Mouse (Mus musculus): ENCODE results near the gene Nrxn3.
A peak's percentile ranks its signal among the peaks of the same experiment; 100 is the strongest.

Gene Nrxn3

GRCm38 (mm10) chr12:89513759-89514158 lies 791.1 kb downstream of the Nrxn3 start:
- peak in 1 of 2 experiments; percentile 1 for DNase-seq (ENCODE audit: low spot score in 2 of 2)

GRCm38 (mm10) chr12:89516046-89516445 lies 793.4 kb downstream of the Nrxn3 start:
- no peak for DNase-seq (ENCODE audit: low spot score in 2 of 2)

GRCm38 (mm10) chr12:89530679-89531350 lies 808.1 kb downstream of the Nrxn3 start:
- no peak for DNase-seq (ENCODE audit: low spot score in 2 of 2)

GRCm38 (mm10) chr12:89551291-89551690 lies 828.6 kb downstream of the Nrxn3 start:
- DNase-seq (ENCODE audit: low spot score in 2 of 2), result no peak

GRCm38 (mm10) chr12:89553223-89553880 lies 830.7 kb downstream of the Nrxn3 start:
- DNase-seq (ENCODE audit: low spot score in 2 of 2), result no peak

- no peak for DNase-seq (ENCODE audit: low spot score in 2 of 2)
These were observed 831.5 kb downstream of the Nrxn3 start for GRCm38 (mm10) chr12:89554171-89554570.

GRCm38 (mm10) chr12:89554740-89555430 lies 832.2 kb downstream of the Nrxn3 start:
- no peak for DNase-seq (ENCODE audit: low spot score in 2 of 2)

- DNase-seq (ENCODE audit: low spot score in 2 of 2), result no peak
These were observed 836.2 kb downstream of the Nrxn3 start for GRCm38 (mm10) chr12:89558921-89559320.

GRCm38 (mm10) chr12:89561989-89562565 lies 839.4 kb downstream of the Nrxn3 start:
- no peak for DNase-seq (ENCODE audit: low spot score in 2 of 2)

- no peak for DNase-seq (ENCODE audit: low spot score in 2 of 2)
These were observed 846.2 kb downstream of the Nrxn3 start for GRCm38 (mm10) chr12:89568723-89569377.

- no peak for DNase-seq (ENCODE audit: low spot score in 2 of 2)
These were observed 869.8 kb downstream of the Nrxn3 start for GRCm38 (mm10) chr12:89592459-89592858.

- no peak for DNase-seq (ENCODE audit: low spot score in 2 of 2)
These were observed 891.0 kb downstream of the Nrxn3 start for GRCm38 (mm10) chr12:89613670-89614069.

- DNase-seq (ENCODE audit: low spot score in 2 of 2), result no peak
These were observed 903.1 kb downstream of the Nrxn3 start for GRCm38 (mm10) chr12:89625746-89626145.

GRCm38 (mm10) chr12:89640046-89640445 lies 917.4 kb downstream of the Nrxn3 start:
- DNase-seq (ENCODE audit: low spot score in 2 of 2), result no peak

GRCm38 (mm10) chr12:89641460-89641859 lies 918.8 kb downstream of the Nrxn3 start:
- DNase-seq (ENCODE audit: low spot score in 2 of 2), result no peak

- no peak for DNase-seq (ENCODE audit: low spot score in 2 of 2)
These were observed 930.5 kb downstream of the Nrxn3 start for GRCm38 (mm10) chr12:89653211-89653610.

- no peak for DNase-seq (ENCODE audit: low spot score in 2 of 2)
These were observed 938.5 kb downstream of the Nrxn3 start for GRCm38 (mm10) chr12:89661219-89661618.

- DNase-seq (ENCODE audit: low spot score in 2 of 2), result no peak
These were observed 946.2 kb downstream of the Nrxn3 start for GRCm38 (mm10) chr12:89668856-89669255.

GRCm38 (mm10) chr12:89672819-89673218 lies 950.1 kb downstream of the Nrxn3 start:
- no peak for DNase-seq (ENCODE audit: low spot score in 2 of 2)

- peak; percentile 1 to 4 for DNase-seq (ENCODE audit: low spot score in 2 of 2)
These were observed 963.0 kb downstream of the Nrxn3 start for GRCm38 (mm10) chr12:89685633-89686032.

GRCm38 (mm10) chr12:89689086-89689485 lies 966.4 kb downstream of the Nrxn3 start:
- DNase-seq (ENCODE audit: low spot score in 2 of 2), result no peak

- DNase-seq (ENCODE audit: low spot score in 2 of 2), result no peak
These were observed 976.8 kb downstream of the Nrxn3 start for GRCm38 (mm10) chr12:89699469-89699868.

Data from heart, adult 9 months (tissue).